Mouse (Mus musculus) retina, postnatal 7 days (tissue): ENCODE measurements at regions not wholly inside any gene's neighbourhood (a gene's known extent, or its start where the extent isn't known, plus 50 kb on each side); places are given as distances from the start of the nearest gene placed in this dataset.

ENCODE experiments used
- DNase-seq: peaks from one replicate; pipeline ENCODE4 v3.0.0-alpha.2; 2012; ENCODE audit warnings: low read depth, low spot score

- DNase-seq: no peak
Measured at GRCm38 (mm10) chr19:36178828-36179251, 58.9 kb upstream of the Ankrd1 start.

GRCm38 (mm10) chr19:36180329-36180728 is 60.4 kb upstream of the Ankrd1 start:
- no peak for DNase-seq

GRCm38 (mm10) chr19:36181535-36181934 is 61.6 kb upstream of the Ankrd1 start:
- DNase-seq: no peak

GRCm38 (mm10) chr19:36183127-36183526 is 63.2 kb upstream of the Ankrd1 start:
- peak; percentile 50 for DNase-seq

- no peak for DNase-seq
Measured at GRCm38 (mm10) chr19:36189662-36190061, 69.8 kb upstream of the Ankrd1 start.

GRCm38 (mm10) chr19:36191641-36192040 is 71.7 kb upstream of the Ankrd1 start:
- DNase-seq: no peak

- no peak for DNase-seq
Measured at GRCm38 (mm10) chr19:36204269-36204668, 84.4 kb upstream of the Ankrd1 start.

- no peak for DNase-seq
Measured at GRCm38 (mm10) chr19:36204965-36205718, 85.2 kb upstream of the Ankrd1 start.

GRCm38 (mm10) chr19:36207735-36208288 is 87.9 kb upstream of the Ankrd1 start:
- DNase-seq: no peak

GRCm38 (mm10) chr19:36208419-36208818 is 88.5 kb upstream of the Ankrd1 start:
- DNase-seq: no peak

GRCm38 (mm10) chr19:36213461-36213860 is 93.6 kb upstream of the Ankrd1 start:
- DNase-seq: no peak

GRCm38 (mm10) chr19:36214188-36214968 is 94.5 kb upstream of the Ankrd1 start:
- no peak for DNase-seq

GRCm38 (mm10) chr19:36217177-36217576 is 97.3 kb upstream of the Ankrd1 start:
- no peak for DNase-seq

GRCm38 (mm10) chr19:36217605-36218004 is 97.7 kb upstream of the Ankrd1 start:
- DNase-seq: no peak

GRCm38 (mm10) chr19:36218921-36219320 is 99.0 kb upstream of the Ankrd1 start:
- no peak for DNase-seq

- DNase-seq: no peak
Measured at GRCm38 (mm10) chr19:36221104-36221503, 101.2 kb upstream of the Ankrd1 start.

GRCm38 (mm10) chr19:36221596-36221995 is 101.7 kb upstream of the Ankrd1 start:
- no peak for DNase-seq

GRCm38 (mm10) chr19:36222198-36222597 is 102.3 kb upstream of the Ankrd1 start:
- DNase-seq: no peak

GRCm38 (mm10) chr19:36224518-36224917 is 104.6 kb upstream of the Ankrd1 start:
- DNase-seq: no peak

- no peak for DNase-seq
Measured at GRCm38 (mm10) chr19:36225612-36226011, 105.7 kb upstream of the Ankrd1 start.

GRCm38 (mm10) chr19:36227418-36228160 is 107.7 kb upstream of the Ankrd1 start:
- DNase-seq: no peak

- no peak for DNase-seq
Measured at GRCm38 (mm10) chr19:36229315-36229714, 109.4 kb upstream of the Ankrd1 start.
